Mouse (Mus musculus) gastrocnemius, postnatal 14 days (tissue): ENCODE results near the gene Sgms1. TPM values are rescaled to one million over a fixed set of nuclear protein-coding genes. Genes with fewer than 3 reads are reported as not detected.
"Not testable (repeated sequence)": the region's sequence is repeated elsewhere in the genome, so short reads cannot be mapped to it uniquely, and the experiment has no call there.

Source experiments
- DNase-seq: peaks from one replicate; pipeline ENCODE4 v3.0.0; 2021; ENCODE audit warnings: mixed read lengths
- intact Hi-C: fragments of 180-260 bp; cut with DNase I; formaldehyde crosslinking; loops from one replicate; pipeline ENCODE4 v1.15.1; 2025; ENCODE audit warnings: low total_unique reads
- total RNA-seq, 2 experiments: library from RNA; stranded (reverse); gene quantifications; 2 replicates each; pipeline ENCODE4 v1.2.3; 2021

Sgms1 gene
- total RNA-seq, 2 experiments from 2014 or later: 35.2 to 55.0 TPM

GRCm38 (mm10) chr19:32136888-32137625 lies 252.5 kb downstream of the Sgms1 start:
- DNase-seq: no peak
- intact Hi-C loops: no loop called here

- intact Hi-C loops, DNase-seq: not testable (repeated sequence)
Observed at GRCm38 (mm10) chr19:32131707-32132488, 257.6 kb downstream of the Sgms1 start.

- no peak for DNase-seq
- intact Hi-C loops: no loop called here
Observed at GRCm38 (mm10) chr19:32129281-32129680, 260.2 kb downstream of the Sgms1 start.

- intact Hi-C loops: no loop called here
- no peak for DNase-seq
Observed at GRCm38 (mm10) chr19:32127180-32127850, 262.2 kb downstream of the Sgms1 start.

DNA sequence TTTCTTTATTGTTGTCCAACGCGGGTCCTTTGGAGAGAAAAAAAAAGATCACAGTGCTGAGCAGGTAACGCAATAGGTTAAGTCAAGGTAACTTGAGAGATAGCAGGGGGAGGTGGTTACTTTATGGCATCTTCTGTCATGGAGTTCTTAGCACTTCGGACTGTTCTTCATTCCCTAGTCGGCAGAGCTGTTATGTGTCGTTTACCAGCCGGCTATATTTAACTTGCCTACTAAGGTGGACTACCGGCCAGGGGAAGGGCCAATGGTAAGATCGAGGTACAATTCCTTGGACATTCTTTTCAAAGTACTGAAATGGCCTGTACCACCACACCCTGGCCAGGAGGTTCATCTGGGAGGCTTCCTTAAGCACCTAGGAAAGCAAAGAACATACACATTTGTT lies 265.4 kb downstream of the Sgms1 start:
- no peak for DNase-seq
- intact Hi-C loops: no loop called here

DNA sequence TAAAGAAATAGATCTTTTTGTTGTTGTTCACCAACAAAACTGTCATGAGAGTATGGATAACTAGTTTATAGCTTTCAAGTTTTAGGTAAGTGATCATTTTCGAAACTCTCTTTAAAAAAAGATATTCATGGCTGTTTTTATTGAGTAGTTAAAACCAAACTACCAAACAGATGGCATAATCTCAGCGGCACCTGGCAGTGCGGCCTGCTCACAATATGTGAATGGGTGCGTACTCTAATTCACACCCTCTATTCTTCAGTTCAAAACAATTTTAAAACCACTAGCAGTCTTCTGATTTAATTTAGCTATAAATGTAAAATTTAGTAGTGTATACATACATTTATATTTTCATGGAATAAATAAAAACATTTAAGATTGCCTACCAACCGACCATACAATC lies 266.3 kb downstream of the Sgms1 start:
- DNase-seq: no peak
- intact Hi-C loops: no loop called here

DNA sequence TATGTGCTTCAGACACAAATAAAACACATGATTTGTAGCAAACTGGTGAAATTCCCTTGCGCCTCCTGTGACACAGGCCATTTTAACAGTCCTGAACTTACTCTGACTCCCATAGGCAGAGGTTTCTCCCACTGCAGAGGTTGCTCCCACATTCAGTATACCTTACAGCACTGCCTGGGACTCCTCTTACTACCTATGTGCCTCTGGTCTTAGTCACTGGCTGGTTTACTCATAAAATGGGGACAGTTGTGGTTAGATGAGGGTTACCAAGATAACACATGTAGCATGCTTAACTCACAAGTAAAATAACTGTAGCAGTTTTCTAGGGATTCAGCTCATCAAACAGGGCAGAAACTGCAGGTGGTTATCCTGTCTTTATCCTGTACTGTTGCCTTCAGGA lies 268.7 kb downstream of the Sgms1 start:
- intact Hi-C loops: no loop called here
- no peak for DNase-seq

- no peak for DNase-seq
- intact Hi-C loops: no loop called here
Observed at GRCm38 (mm10) chr19:32119666-32120065, 269.8 kb downstream of the Sgms1 start.

- intact Hi-C loops: no loop called here
- no peak for DNase-seq
Observed at GRCm38 (mm10) chr19:32118496-32118895, 271.0 kb downstream of the Sgms1 start.

GRCm38 (mm10) chr19:32117484-32118018 lies 272.0 kb downstream of the Sgms1 start:
- intact Hi-C loops: no loop called here
- DNase-seq: no peak

GRCm38 (mm10) chr19:32111866-32112790 lies 277.4 kb downstream of the Sgms1 start:
- intact Hi-C loops: no loop called here
- no peak for DNase-seq

- peak; percentile 80 for DNase-seq
- intact Hi-C loops: no loop called here
Observed at GRCm38 (mm10) chr19:32107771-32108306, 281.7 kb downstream of the Sgms1 start, which contains the start of gene Asah2. TSS of gene Asah2 (minus strand) at chr19:32108211.

- intact Hi-C loops: no loop called here
Observed at GRCm38 (mm10) chr19:32106750-32107149, 282.8 kb downstream of the Sgms1 start.

GRCm38 (mm10) chr19:32104217-32104616 lies 285.3 kb downstream of the Sgms1 start:
- intact Hi-C loops: no loop called here
- no peak for DNase-seq

More at GRCm38 (mm10) chr19:32106750-32107149, 282.8 kb downstream of the Sgms1 start:
- no peak for DNase-seq

GRCm38 (mm10) chr19:32102976-32103300 lies 286.6 kb downstream of the Sgms1 start:
- intact Hi-C loops: no loop called here
- DNase-seq: no peak

DNA sequence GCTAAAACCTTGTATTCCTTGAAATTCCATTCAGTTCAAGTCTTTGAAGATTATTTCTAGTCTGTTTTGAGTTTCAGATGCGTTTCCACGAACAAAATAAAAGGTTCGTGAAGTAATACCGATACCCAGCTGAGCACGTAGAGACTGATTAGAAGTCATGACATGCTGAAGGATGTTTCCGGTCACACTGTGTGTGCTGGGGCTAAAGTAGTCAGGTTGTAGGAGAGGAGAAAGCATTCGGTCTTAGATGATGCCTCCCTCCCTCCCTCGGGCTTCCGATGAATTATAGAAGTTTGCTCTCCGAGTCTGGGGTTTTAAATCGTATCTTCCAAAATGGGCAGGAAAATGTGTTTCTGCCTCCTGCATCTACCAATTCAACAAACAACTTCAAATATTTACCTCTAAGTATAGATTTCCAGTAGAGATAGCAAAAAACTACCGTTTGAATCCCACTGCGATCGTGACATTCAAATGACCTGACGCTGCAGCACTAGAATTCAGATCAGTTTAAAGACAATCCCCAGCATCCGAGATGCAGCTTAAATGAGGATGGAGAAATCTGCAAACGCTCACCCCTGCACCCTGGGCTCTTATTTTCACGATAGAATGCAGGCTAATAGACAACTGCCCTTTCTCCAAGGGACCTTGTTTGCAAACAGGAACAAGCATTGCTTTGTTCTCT lies 287.1 kb downstream of the Sgms1 start:
- intact Hi-C loops: no loop called here
- DNase-seq: no peak

DNA sequence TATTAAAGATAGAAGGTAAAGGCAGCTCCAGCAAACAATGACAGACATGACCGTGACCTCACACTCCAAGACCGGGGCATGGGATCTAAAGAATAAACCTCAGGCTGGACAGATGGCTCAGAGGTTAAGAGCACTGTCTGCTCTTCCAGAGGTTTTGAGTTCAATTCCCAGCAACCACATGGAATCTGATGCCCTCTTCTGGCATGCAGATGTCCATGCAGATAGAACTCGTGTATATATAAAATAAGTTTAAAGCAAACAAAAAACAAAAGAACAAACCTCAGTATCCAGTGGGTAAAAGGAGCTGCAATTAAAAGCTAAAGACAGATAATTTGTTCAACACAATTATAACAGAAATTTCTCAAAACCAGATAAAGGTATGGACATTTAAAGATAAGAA lies 290.9 kb downstream of the Sgms1 start:
- no peak for DNase-seq
- intact Hi-C loops: no loop called here

GRCm38 (mm10) chr19:32092358-32092757 lies 297.2 kb downstream of the Sgms1 start:
- intact Hi-C loops: no loop called here
- no peak for DNase-seq
